Mouse (Mus musculus): ENCODE results near the gene Gpr155.

DNA sequence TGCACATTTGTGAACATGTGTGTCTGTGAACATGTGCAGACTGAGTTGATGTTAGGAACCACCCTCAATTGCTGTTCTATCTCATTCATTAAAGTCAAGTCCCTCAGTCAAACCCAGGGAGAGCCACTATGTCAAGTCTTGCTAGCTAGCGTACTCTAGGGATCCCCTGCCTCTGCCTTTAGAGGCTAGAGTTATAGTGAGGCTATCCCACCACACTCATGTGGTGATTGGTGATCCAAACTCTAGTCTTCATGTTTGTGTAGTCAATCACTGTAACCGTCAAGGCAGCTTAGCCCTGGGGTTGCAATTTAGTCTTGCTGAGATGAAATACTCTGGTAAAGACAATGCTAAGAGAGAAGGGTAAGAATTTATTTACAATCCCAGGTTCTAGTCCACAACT lies 11.1 kb upstream of the Gpr155 start:
- no peak for TF ChIP-seq CTCF (conservative IDR thresholded peaks at IDR 0.05; ENCODE audit: insufficient read depth, insufficient read length, low read depth, low read length)
- TF ChIP-seq POLR2A (IDR thresholded peaks at IDR 0.05; ENCODE audit: low read depth, low read length) = no peak

All from kidney, adult 2 months (tissue).